Mouse (Mus musculus) liver, adult 2 months (tissue): Measurements from ENCODE around the gene Oasl2.

Experiments
- CTCF ChIP-seq: fragments of 200-500 bp; IDR thresholded peaks from 2 replicates; pipeline ENCODE4 v1.5.1; 2011; ENCODE audit warnings: low read depth, low read length, control low read depth
- POLR2A ChIP-seq: fragments of 200-500 bp; IDR thresholded peaks from 2 replicates; pipeline ENCODE4 v1.6.1; 2011; ENCODE audit warnings: low read length, control low read depth; ENCODE audit not compliant: insufficient read depth; ENCODE audit errors: extremely low read depth

DNA sequence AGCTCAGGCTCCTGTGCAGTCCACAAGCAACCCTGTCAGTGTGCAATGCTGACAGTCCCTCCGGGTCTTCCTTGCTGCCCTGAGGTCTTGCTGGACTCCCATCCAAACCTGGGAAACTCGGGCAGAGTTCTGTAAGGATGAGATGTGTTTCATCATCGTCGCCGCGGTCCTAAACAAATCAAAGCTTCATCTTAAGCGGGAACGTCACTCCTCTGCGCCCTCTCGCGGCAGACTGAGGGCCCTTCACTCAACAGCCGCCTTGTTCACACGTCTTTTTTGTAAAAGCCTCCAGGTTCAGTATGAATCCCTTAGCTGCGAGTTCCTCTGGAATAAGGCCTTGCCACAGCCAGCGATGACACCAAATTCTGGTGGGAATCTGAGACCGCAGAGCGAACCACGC, 37.5 kb upstream of the Oasl2 start:
- TF ChIP-seq POLR2A: no peak
- TF ChIP-seq CTCF: peak; percentile 91
